Mouse (Mus musculus): ENCODE results near the gene Entpd3. TPM values are rescaled to one million over a fixed set of nuclear protein-coding genes. Genes with fewer than 3 reads are reported as not detected.

The Entpd3 gene
- total RNA-seq, 2 experiments from 2014 or later: 7.6 to 7.7 TPM

DNA sequence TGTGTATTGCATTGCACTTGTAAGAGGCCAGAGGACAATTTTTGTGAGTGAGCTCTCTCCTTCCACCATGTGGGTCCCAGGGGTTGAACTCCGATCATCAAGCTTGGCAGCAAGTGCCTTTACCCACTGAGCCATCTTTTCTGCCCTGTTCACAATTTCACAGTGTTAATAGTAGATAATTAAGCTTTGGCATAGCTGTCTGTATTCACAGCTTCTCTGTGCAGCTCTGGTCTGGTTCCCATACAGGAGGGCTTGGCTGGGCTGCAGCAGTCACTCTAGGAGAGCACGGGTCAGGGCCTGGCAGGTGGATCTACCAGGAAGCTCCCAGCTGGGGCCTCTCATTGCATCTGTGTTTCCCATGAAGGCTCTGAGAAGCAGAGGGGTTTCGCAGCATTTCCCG, 55.7 kb downstream of the Entpd3 start:
- H3K4me3 ChIP-seq: no peak overlapping the region
- no peak for DNase-seq (ENCODE audit: low spot score in 2 of 2)
- TF ChIP-seq CTCF (conservative IDR thresholded peaks at IDR 0.05): no peak

GRCm38 (mm10) chr9:120601488-120602171, 62.0 kb downstream of the Entpd3 start:
- no peak overlapping the region for H3K4me3 ChIP-seq
- DNase-seq (ENCODE audit: low spot score in 2 of 2): peak; percentile 57 to 87
- H3K27ac ChIP-seq: no peak overlapping the region
- TF ChIP-seq CTCF (conservative IDR thresholded peaks at IDR 0.05): peak; percentile 98

More for the DNA sequence above, 55.7 kb downstream of the Entpd3 start:
- no peak overlapping the region for H3K27ac ChIP-seq

DNA sequence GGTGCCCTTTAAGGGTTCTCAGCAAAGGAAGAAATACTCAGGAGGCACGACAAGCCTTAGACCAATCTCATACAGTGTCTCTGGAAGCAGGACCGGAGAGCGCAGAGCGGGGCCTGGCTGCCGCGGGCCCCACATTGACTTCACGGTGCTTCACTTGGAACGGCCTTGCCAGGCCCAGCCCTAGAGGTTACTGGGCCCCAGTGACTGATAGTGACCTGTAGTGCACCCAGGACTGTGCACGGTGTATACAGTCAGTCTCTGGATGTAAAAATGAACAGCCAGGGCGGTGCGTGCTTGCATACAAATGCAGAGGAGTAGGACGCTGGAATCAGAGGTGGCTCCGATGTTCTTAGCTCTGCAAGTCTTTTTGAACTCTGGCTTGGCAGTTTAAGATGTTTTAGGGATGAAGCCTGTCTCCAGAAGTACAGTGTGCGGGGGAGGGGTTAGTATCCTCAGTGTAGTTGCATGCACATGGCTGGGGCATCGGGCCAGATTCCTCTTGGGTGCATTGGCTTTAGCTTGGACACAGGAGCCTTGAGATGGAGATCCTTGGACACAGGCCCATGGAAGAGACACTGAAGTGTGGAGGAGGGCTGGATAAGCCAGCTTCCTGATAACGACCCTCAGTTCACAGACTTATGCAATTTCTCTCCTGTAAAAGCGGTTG, 62.7 kb downstream of the Entpd3 start:
- DNase-seq (ENCODE audit: low spot score in 2 of 2): no peak
- no peak for TF ChIP-seq CTCF (conservative IDR thresholded peaks at IDR 0.05)
- Histone ChIP-seq H3K4me3 (peak overlapping the region; percentile 35), H3K27ac (peak overlapping the region; percentile 46)

DNA sequence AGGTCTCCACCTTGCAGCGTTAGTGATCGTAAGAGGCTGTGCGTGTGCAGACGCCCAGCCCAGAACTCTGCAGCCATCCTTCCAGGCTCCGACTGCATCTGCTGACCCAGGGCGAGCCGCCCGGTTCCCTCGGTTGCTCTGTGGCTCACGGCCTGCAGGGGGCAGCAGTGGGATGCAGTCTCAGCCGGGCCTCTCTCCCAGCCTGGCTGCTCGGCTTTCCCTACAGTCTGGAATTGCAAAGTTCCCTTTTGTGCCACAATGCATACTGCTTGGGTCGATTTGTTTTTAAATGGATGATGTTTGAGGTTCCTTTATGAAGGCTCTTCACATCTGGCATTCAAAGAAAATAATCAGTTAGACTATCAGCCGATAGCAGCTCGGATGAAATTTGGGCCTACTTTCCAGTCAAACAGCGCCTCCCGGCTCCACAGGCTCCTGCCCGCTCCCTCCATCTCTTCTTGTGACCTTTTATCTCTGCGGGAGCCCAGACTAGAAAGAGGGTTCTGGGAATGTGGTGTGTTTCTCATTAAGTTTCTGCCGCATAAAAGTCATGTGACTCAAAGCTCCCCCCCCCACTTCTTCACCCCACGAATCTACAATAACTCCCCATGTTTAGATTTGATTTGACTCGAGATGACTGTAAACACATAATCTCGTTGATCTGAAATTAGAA, 63.4 kb downstream of the Entpd3 start:
- peak; percentile 85 to 92 for DNase-seq (ENCODE audit: low spot score in 2 of 2)
- Histone ChIP-seq H3K27ac (peak overlapping the region; percentile 46), H3K4me3 (peak overlapping the region; percentile 35)
- TF ChIP-seq CTCF (conservative IDR thresholded peaks at IDR 0.05): peak; percentile 99

DNA sequence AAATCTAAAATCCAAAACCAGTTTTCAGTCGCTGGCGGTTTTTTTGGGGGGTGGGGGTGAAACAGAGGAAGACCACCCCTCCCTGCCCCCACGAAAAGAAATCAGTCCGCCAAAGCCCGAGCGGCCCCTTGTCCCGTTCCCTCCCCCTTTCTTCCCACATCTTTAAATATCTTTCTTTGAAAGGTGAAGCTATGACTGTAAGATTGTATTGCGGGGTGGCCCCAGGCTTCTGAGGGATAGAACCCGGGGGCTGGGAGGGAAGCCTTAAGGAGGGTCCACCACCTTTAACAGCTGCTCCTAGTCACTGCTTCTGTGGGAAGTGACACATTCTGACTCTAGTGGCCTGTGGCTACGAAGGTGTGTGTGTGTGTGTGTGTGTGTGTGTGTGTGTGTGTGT, 63.9 kb downstream of the Entpd3 start:
- H3K4me3 ChIP-seq: no peak overlapping the region
- no peak overlapping the region for H3K27ac ChIP-seq
- no peak for DNase-seq (ENCODE audit: low spot score in 2 of 2)
- TF ChIP-seq CTCF (conservative IDR thresholded peaks at IDR 0.05): no peak

DNA sequence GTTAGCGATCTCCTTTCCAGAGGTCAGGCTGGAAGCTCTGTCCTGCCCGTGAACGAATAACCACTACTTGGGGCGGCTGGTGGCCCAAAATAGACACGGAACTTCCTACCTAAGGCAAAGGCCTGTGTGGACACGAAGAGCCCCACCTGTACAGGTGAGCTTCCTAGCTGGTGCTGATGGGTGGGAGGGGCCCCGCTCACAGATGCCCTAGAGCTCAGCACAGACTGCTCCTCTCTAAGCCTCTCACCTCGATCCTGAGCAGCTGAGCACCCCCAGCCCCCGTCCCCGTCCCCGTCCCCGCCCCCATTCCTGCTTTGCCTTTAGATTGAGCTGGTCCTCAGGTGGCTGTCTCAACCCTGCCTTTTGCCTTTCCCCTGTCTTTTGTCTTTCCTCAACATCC, 64.3 kb downstream of the Entpd3 start:
- no peak for DNase-seq (ENCODE audit: low spot score in 2 of 2)
- TF ChIP-seq CTCF (conservative IDR thresholded peaks at IDR 0.05): no peak
- Histone ChIP-seq H3K4me3 (no peak overlapping the region), H3K27ac (no peak overlapping the region)

- no peak for TF ChIP-seq CTCF (conservative IDR thresholded peaks at IDR 0.05)
- H3K4me3 ChIP-seq: no peak overlapping the region
- H3K27ac ChIP-seq: no peak overlapping the region
- no peak for DNase-seq (ENCODE audit: low spot score in 2 of 2)
Observed at GRCm38 (mm10) chr9:120611055-120611454, 71.4 kb downstream of the Entpd3 start.

- no peak overlapping the region for H3K27ac ChIP-seq
- H3K4me3 ChIP-seq: no peak overlapping the region
- DNase-seq (ENCODE audit: low spot score in 2 of 2): no peak
- no peak for TF ChIP-seq CTCF (conservative IDR thresholded peaks at IDR 0.05)
Observed at GRCm38 (mm10) chr9:120614059-120614458, 74.4 kb downstream of the Entpd3 start.

Other genes starting within 250 kb of the Entpd3 start
- 10 to 100 TPM; 54.7 to 58.7 TPM for gene Myrip, start 238.3 kb upstream of the Entpd3 start, total RNA-seq (2021)
- gene Eif1b, start 47.6 kb upstream of the Entpd3 start, total RNA-seq (2021): 100 to 1,000 TPM; 203 to 206 TPM
- 100 to 1,000 TPM; 318 to 323 TPM for gene Rpl14, start 31.6 kb downstream of the Entpd3 start, total RNA-seq (2021)